Mouse (Mus musculus): ENCODE data around the gene Comtd1.
A peak's percentile ranks its signal among the peaks of the same experiment; 100 is the strongest.

The Comtd1 gene

DNA sequence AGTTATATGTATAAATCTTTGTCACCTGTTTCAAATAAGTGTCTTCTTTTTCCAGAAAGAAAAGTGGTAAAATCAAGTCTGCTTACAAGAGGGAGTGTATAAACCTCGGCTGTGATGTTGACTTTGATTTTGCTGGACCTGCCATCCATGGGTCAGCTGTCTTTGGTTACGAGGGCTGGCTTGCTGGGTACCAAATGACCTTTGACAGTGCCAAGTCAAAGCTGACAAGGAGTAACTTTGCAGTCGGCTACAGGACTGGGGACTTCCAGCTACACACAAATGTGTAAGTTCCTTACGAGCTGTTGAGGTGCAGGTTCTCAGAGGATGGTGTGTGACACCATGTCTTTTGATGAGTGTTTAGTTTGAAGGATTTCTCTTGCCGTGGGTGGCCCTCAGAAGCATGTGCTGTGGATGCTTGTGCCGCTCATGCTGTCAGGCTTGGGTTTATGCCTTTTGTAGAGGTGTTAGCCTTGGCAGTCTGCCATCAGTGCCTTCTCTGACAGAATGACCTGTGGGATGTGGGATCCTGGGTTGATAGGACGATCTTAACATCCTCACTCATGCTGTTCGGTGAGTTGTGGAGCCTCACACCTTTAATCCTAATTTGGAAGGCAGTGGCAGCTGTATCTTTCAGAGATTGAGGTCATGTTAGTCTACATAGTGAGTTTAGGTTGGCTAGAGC, 10.3 kb downstream of the Comtd1 start:
- no peak for DNase-seq (ENCODE audit: low spot score in 2 of 2)

- no peak for DNase-seq (ENCODE audit: low spot score in 2 of 2)
Observed at GRCm38 (mm10) chr14:21831830-21832403, 16.9 kb downstream of the Comtd1 start.

- DNase-seq (ENCODE audit: low spot score in 2 of 2) = peak; percentile 93 to 94
Observed at GRCm38 (mm10) chr14:21830876-21831767, 17.7 kb downstream of the Comtd1 start.

- DNase-seq (ENCODE audit: low spot score in 2 of 2) = no peak
Observed at GRCm38 (mm10) chr14:21825786-21826491, 22.8 kb downstream of the Comtd1 start.

GRCm38 (mm10) chr14:21824938-21825337, 23.8 kb downstream of the Comtd1 start, which contains the start of gene Vdac2:
Gene Vdac2, plus strand, starts transcription at chr14:21825238.
- no peak for DNase-seq (ENCODE audit: low spot score in 2 of 2)

DNA sequence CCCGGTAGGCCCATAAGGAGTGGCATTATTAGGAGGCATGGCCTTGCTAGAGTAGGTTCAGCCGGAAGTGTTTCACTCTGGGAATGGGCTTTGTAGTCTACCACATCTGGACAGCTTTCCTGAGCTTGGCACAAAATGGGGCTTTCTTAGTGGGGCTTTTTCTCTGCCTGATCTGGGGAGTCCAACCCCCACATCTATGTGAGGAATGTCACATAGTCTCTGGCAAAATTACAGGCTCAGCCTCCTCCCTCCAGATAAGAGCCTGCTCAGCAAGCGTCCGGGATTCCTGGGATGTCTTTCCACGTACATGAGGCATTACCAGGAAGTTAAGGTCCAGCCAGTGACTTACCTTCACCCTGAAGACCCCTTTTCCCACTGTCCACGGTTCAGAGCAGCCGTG, 24.9 kb downstream of the Comtd1 start:
- DNase-seq (ENCODE audit: low spot score in 2 of 2) = no peak

- peak; percentile 53 to 55 for DNase-seq (ENCODE audit: low spot score in 2 of 2)
Observed at GRCm38 (mm10) chr14:21822795-21823374, 25.9 kb downstream of the Comtd1 start.

GRCm38 (mm10) chr14:21822307-21822706, 26.5 kb downstream of the Comtd1 start:
- DNase-seq (ENCODE audit: low spot score in 2 of 2) = no peak

GRCm38 (mm10) chr14:21820880-21821505, 27.8 kb downstream of the Comtd1 start:
- DNase-seq (ENCODE audit: low spot score in 2 of 2) = no peak

DNA sequence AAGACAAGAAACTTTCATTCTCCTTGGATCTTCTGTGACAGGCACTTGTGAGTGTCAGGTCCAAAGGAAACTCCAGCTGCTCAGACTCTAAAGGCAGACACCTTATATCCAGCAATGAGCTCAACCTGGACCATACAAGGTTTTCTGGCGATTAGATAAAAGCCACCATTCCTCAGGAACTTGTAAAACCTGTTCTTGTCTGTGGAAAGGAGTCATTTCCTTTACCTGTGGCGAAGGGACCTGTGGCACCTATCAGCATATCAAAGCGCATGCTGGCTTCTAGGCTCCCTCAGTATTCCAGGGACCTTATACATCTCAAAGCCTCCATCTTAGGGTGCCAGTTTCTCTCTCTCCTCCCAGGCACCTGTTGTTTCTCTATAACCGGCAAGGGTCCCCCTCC, 31.3 kb downstream of the Comtd1 start:
- no peak for DNase-seq (ENCODE audit: low spot score in 2 of 2)

DNA sequence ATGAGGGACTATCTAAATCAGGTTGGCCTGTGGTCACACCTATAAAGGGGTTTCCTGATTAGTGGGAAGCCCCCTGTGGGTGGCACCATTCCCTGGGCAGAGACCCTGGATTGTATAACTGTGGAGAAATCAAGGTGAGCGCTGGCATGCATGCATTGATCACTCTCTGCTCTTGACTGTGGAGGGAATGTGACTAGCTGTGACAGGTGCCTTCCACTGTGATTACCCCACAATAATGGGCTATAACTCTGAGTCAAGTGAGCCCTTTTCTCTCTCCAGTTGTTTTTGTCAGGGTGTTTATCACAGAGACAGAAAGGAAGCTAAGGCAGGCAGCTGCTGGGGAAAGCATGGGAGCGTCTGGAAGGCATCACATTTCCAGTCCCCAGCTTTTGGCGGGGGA, 32.5 kb downstream of the Comtd1 start:
- DNase-seq (ENCODE audit: low spot score in 2 of 2) = no peak

- no peak for DNase-seq (ENCODE audit: low spot score in 2 of 2)
Observed at GRCm38 (mm10) chr14:21814606-21815005, 34.2 kb downstream of the Comtd1 start.

- DNase-seq (ENCODE audit: low spot score in 2 of 2) = no peak
Observed at GRCm38 (mm10) chr14:21813847-21814246, 34.9 kb downstream of the Comtd1 start.

GRCm38 (mm10) chr14:21813216-21813615, 35.6 kb downstream of the Comtd1 start:
- DNase-seq (ENCODE audit: low spot score in 2 of 2) = no peak

DNA sequence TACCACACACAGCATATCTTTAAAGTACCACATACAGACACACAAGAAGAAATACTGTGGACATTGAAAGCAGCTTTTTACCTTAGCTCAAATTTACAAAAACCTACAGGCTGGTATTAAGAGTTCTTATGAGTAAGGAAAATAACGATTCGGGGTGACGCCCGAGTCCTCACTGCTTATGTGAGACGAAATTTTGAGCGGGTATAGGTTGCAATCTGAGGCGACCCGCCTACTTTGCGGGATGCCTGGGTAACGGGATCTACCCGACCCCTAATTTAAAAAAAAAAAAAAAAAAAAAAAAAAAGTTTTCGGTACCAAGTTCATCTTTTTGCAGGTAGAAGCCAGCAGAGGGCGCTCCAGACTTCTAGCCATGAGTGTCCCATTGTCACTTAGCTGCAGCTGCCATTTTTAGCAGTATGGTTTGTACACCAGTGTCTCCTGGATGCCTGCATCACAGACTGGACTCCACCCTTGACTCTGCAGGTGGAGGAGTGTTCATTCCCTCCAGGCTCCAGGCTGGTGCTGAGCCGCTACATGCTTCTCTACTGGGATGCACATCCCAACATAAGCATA, 36.1 kb downstream of the Comtd1 start:
- peak; percentile 47 to 50 for DNase-seq (ENCODE audit: low spot score in 2 of 2)

DNA sequence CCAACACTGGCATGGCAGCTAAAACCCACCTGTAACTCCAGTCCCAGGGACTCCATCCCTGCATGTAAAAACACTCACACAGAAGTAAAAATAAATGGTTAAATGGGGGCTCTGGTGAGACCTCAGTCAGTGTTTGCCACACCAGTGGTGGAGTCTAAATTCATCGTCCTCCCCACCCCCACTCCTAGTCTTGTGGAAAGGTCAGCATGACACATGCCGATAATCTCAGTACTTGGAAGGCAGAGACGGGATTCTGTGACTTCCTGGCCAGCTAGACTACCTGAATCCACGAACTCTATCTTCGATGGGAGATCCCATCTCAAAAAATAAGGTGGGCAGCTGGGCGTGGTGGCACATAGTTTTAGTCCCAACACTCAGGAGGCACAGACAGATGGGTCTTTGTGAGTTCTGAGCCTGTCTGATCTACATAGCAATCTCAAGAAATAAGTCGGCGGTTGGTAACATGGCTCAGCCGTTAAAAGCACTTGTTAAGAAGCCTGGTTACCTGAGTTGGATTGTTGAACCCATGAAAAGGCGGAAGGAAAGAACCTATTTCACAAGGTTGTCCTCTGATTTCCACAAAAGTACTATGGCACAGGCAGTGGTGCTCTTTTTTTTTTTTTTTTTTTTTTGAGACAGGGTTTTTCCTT, 36.9 kb downstream of the Comtd1 start:
- no peak for DNase-seq (ENCODE audit: low spot score in 2 of 2)

DNA sequence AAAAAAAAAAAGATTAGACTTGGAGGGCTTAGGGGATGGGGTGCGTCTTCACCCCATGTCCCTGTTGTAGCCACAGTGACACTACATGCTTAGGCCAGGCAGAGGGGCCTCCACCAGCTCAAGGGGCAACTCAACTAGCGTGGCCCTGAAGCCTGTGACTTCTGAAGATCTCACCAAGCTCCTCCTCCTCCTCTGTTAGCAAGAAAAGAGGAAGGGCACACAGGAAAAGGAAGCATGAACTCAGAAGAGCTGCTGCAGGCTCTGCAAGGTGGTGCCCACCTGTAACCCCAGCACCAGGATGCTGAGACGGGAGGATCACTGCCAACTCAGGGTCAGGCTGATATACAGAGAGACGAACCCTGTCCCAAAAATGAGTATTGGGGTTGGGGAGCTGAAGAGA, 37.5 kb downstream of the Comtd1 start:
- no peak for DNase-seq (ENCODE audit: low spot score in 2 of 2)

DNA sequence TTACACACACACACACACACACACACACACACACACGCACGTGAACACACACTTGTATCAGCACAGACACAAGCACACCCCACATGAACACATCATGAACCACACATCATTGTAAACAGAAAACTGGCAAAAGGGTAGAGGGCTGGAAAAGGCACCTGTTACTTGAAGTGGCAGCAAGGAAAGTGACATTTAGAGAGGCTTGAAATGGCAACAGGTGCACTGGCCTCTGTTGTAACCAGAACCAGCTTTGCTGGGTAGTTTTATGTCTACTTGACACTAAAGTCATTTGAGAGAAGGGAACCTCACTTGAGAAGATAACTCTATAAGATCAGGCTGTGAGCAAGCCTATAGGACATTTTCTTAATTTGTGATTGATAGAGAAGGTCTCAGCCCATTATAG, 39.4 kb downstream of the Comtd1 start:
- no peak for DNase-seq (ENCODE audit: low spot score in 2 of 2)

DNA sequence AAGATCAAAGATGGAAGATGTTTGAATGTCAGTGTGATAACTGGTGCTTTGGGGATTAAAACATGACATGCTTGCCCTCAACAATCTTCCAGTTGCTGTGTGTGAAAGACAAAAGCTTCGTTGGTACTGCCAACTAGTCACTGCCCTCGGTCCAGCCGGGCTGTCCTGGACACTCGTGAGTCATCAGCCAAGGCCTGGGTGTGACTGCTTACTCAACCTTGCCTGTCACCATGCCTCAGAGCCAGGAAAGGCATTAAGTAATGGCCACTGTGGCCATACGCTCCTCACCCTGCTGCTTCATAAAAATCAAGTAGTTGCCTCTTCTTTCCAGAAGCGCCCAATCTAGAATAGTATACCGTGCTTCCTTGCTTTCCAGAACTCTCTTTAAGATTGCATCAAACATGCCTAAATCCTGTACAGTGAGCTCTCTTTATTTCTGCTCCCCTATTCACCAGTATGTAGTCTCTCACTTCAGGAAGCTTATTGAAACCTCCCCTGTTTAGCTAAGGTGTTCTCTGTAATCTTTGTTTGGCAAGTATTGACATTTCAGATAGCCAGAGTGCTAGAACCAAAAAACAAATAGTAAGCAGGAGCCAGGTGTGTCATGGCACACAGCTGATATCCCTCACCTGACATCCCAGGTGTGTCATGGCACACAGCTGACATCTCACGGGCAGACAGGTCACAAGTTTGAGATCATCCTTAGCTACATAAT, 40.4 kb downstream of the Comtd1 start:
- no peak for DNase-seq (ENCODE audit: low spot score in 2 of 2)
